Mouse (Mus musculus): ENCODE measurements around the gene Smim11.

Gene Smim11

GRCm38 (mm10) chr16:92319353-92320109 is 18.4 kb downstream of the Smim11 start:
- peak; percentile 91 for DNase-seq (ENCODE audit: low read depth, low spot score)

GRCm38 (mm10) chr16:92320361-92320760 is 19.3 kb downstream of the Smim11 start:
- no peak for DNase-seq (ENCODE audit: low read depth, low spot score)

- DNase-seq (ENCODE audit: low read depth, low spot score), result no peak
Observed at GRCm38 (mm10) chr16:92321341-92321740, 20.3 kb downstream of the Smim11 start, which contains the start of gene Fam243. Gene Fam243 (minus strand): TSS chr16:92321441.

GRCm38 (mm10) chr16:92324309-92325061 is 23.4 kb downstream of the Smim11 start:
- DNase-seq (ENCODE audit: low read depth, low spot score), result no peak

- DNase-seq (ENCODE audit: low read depth, low spot score), result no peak
Observed at GRCm38 (mm10) chr16:92325062-92325406, 23.9 kb downstream of the Smim11 start.

- DNase-seq (ENCODE audit: low read depth, low spot score), result no peak
Observed at GRCm38 (mm10) chr16:92327911-92328310, 26.8 kb downstream of the Smim11 start.

GRCm38 (mm10) chr16:92330966-92331365 is 29.9 kb downstream of the Smim11 start:
- DNase-seq (ENCODE audit: low read depth, low spot score), result no peak

GRCm38 (mm10) chr16:92334600-92334999 is 33.5 kb downstream of the Smim11 start:
- no peak for DNase-seq (ENCODE audit: low read depth, low spot score)

- DNase-seq (ENCODE audit: low read depth, low spot score), result peak; percentile 91
Observed at GRCm38 (mm10) chr16:92336280-92336679, 35.2 kb downstream of the Smim11 start.

- DNase-seq (ENCODE audit: low read depth, low spot score), result peak; percentile 84
Observed at GRCm38 (mm10) chr16:92340612-92341511, 39.8 kb downstream of the Smim11 start.

GRCm38 (mm10) chr16:92345177-92345576 is 44.1 kb downstream of the Smim11 start:
- DNase-seq (ENCODE audit: low read depth, low spot score), result no peak

GRCm38 (mm10) chr16:92346297-92346916 is 45.3 kb downstream of the Smim11 start:
- DNase-seq (ENCODE audit: low read depth, low spot score), result no peak

GRCm38 (mm10) chr16:92348941-92349340 is 47.9 kb downstream of the Smim11 start:
- peak; percentile 63 for DNase-seq (ENCODE audit: low read depth, low spot score)

GRCm38 (mm10) chr16:92353295-92353694 is 52.2 kb downstream of the Smim11 start:
- DNase-seq (ENCODE audit: low read depth, low spot score), result no peak

- no peak for DNase-seq (ENCODE audit: low read depth, low spot score)
Observed at GRCm38 (mm10) chr16:92353897-92354296, 52.8 kb downstream of the Smim11 start.

- DNase-seq (ENCODE audit: low read depth, low spot score), result no peak
Observed at GRCm38 (mm10) chr16:92355366-92355765, 54.3 kb downstream of the Smim11 start.

GRCm38 (mm10) chr16:92355982-92356381 is 54.9 kb downstream of the Smim11 start:
- no peak for DNase-seq (ENCODE audit: low read depth, low spot score)

- DNase-seq (ENCODE audit: low read depth, low spot score), result no peak
Observed at GRCm38 (mm10) chr16:92357023-92357422, 55.9 kb downstream of the Smim11 start.

GRCm38 (mm10) chr16:92357566-92357965 is 56.5 kb downstream of the Smim11 start:
- DNase-seq (ENCODE audit: low read depth, low spot score), result no peak

- DNase-seq (ENCODE audit: low read depth, low spot score), result peak; percentile 69
Observed at GRCm38 (mm10) chr16:92358734-92359133, 57.6 kb downstream of the Smim11 start.

GRCm38 (mm10) chr16:92359229-92359628 is 58.1 kb downstream of the Smim11 start, which contains the start of gene Kcne1:
Gene Kcne1 (minus strand): TSS chr16:92359468.
- DNase-seq (ENCODE audit: low read depth, low spot score), result no peak

All from ZHBTc4 (cell line).